Mouse (Mus musculus) lung, embryonic 16.5 days (tissue): ENCODE results near the gene 6030408B16Rik. TPM values are rescaled to one million over a fixed set of nuclear protein-coding genes. Genes with fewer than 3 reads are reported as not detected.

ENCODE experiments used
- ATAC-seq: fragments of 200-750 bp; cut with Nextera tagmentation; 2 replicates; pipeline ENCODE4 v1.8.0; 2017; ENCODE audit warnings: low read depth, mild to moderate bottlenecking, moderate library complexity
- H3K27ac ChIP-seq: fragments of 300-500 bp; sonication (generic); 2 replicates; pipeline ENCODE4 v1.5.1; 2014; ENCODE audit warnings: mild to moderate bottlenecking, control low read depth, low read length
- H3K27me3 ChIP-seq: fragments of 300-500 bp; sonication (generic); 2 replicates; pipeline ENCODE4 v1.6.1; 2014; ENCODE audit warnings: low read depth, low read length, mixed read lengths; ENCODE audit not compliant: control insufficient read depth, insufficient read depth
- H3K36me3 ChIP-seq: fragments of 300-500 bp; sonication (generic); 2 replicates; pipeline ENCODE4 v1.6.1; 2014; ENCODE audit warnings: low read length; ENCODE audit not compliant: control insufficient read depth, insufficient read depth
- H3K4me1 ChIP-seq: fragments of 300-500 bp; sonication (generic); replicated peaks from 2 replicates; pipeline ENCODE4 v1.6.1; 2014; ENCODE audit warnings: low read length, mixed read lengths; ENCODE audit not compliant: control insufficient read depth, insufficient read depth
- H3K4me2 ChIP-seq: fragments of 300-500 bp; sonication (generic); 2 replicates; pipeline ENCODE4 v1.6.1; 2014; ENCODE audit warnings: low read depth, low read length, control low read depth
- H3K4me3 ChIP-seq: fragments of 300-500 bp; sonication (generic); 2 replicates; pipeline ENCODE4 v1.5.1; 2014; ENCODE audit warnings: mild to moderate bottlenecking, low read length, control low read depth
- H3K9ac ChIP-seq: fragments of 300-500 bp; sonication (generic); 2 replicates; pipeline ENCODE4 v1.6.1; 2014; ENCODE audit warnings: low read length, control low read depth
- H3K9me3 ChIP-seq: fragments of 300-500 bp; sonication (generic); 2 replicates; pipeline ENCODE4 v1.6.1; 2016; ENCODE audit warnings: low read length; ENCODE audit not compliant: control insufficient read depth
- WGBS: fragments of 180-500 bp; shearing (Covaris S2); extraction: QIAGEN DNeasy Blood & Tissue Kit; methylation state at CpG from one replicate; pipeline ENCODE4 v1.1.7; 2014; 5-methylcytosine and 5-hydroxymethylcytosine counted together
- polyA plus RNA-seq: library from polyadenylated mRNA; unstranded; fragments of >200 nt; fragmentation: Nextera tagmentation; extraction: Ambion mirVana; gene quantifications from 2 replicates; pipeline ENCODE4 v1.2.1, GENCODE M21; 2015

Gene 6030408B16Rik
- polyA plus RNA-seq, 1 experiment from 2014 or later, result 57.2 TPM

DNA sequence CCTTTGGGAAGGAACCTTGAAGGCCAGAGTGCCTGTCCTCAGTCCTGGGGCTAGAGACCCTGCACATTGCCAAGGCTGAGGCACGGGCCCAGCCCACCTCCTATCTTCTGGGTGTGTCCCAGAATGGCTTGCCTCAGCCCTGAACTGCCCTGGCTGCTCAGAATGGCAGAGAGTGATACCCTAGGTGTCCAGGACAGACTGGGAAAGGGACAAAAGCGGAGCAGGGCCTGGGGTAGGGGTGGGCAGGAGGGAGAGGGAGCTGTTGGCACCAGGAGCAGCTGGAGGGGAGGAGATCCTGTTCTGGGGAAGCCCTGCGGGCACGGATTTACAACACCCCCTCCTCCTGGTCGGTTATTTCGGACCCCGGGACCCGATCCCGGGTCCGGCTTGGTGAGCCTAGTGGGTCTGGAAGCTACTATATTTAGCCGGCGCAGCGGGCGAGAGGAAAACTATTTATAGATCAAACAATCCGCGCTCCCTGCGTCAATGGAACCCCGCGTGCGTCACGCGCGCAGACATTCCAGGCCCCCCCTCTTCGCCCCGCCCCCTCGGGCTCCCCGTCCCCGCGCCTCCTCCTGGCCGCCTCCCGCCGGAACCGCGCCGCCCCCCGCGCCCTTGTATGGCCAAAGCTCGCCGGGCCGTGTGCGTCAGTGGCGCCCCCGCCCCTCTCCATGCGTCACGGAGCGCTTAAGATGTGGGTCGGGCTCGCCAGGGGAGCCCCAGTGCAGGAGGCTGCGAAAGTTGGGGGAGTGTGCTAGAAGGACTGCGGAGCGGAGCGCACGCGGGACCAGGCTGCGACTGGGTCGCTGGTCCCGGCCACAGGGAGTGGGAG is 26.7 kb upstream of the 6030408B16Rik start:
- Histone ChIP-seq H3K36me3 (peaks cover 9% of the 10 kb centered on the region), H3K4me1 (peaks cover 28% of the 10 kb centered on the region), H3K9me3 (no peaks in the 10 kb centered on the region), H3K27me3 (no peaks in the 10 kb centered on the region), H3K9ac (peak overlapping the region; percentile 74), H3K4me3 (peak overlapping the region; percentile 65), H3K27ac (peak overlapping the region; percentile 89), H3K4me2 (peak overlapping the region; percentile 93)
- peak; percentile 93 for ATAC-seq
- WGBS, result under 1% methylated on average over 57 of the region's 57 CpGs

DNA sequence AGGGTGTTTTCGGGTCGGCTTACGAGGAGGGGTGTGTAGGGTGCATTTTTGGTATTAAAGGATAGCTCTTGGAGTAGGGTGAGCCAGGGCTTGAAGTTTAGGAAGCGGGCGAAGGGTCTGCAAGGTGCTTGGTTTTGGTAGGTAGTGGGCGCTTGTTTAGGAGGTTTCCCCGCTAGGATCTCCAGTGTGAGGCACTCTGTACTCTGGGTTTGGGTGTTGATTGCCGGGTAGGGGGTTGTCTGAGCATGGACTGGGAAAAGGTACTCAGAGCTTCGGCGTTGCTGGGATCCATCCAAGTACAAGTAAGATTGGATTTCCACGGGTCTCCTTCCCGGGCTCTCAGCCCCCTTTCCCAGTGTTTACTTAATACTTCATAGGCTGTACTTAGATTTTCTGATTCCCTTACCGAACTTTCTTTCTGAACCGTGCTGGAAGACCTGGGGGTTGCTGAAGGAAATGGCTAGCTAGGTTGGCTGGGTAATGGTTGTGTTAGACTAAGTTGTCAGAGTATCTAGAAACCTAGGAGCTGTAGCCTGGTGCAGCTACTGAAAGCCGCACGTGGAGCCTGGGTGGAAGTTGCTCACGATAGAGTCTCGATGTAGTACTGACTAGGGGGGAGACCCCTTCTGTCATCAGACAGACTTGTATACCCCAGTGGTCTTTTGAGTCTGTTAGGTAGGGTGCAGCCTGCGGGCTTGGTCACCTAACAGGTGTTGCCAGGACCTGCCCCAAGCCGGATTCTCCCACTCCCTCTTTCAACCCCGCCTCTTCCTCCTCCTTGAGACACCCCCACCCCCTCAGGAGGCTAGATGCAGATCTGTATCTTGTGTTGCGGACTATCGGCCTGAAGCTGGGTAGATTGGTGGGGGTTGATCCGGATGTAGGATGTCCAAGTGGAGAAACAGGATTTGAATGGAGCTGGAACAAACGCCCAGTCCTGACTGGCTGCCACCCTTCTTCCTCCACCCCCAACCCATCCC is 25.7 kb upstream of the 6030408B16Rik start:
- Histone ChIP-seq H3K4me2 (peak overlapping the region; percentile 93), H3K9me3 (no peaks in the 10 kb centered on the region), H3K36me3 (peaks cover 13% of the 10 kb centered on the region), H3K27ac (peak overlapping the region; percentile 89), H3K9ac (peak overlapping the region; percentile 74), H3K4me3 (peak overlapping the region; percentile 65), H3K4me1 (peaks cover 20% of the 10 kb centered on the region), H3K27me3 (no peaks in the 10 kb centered on the region)
- ATAC-seq, result peak; percentile 27
- WGBS, result under 1% methylated on average over 25 of the region's 25 CpGs

DNA sequence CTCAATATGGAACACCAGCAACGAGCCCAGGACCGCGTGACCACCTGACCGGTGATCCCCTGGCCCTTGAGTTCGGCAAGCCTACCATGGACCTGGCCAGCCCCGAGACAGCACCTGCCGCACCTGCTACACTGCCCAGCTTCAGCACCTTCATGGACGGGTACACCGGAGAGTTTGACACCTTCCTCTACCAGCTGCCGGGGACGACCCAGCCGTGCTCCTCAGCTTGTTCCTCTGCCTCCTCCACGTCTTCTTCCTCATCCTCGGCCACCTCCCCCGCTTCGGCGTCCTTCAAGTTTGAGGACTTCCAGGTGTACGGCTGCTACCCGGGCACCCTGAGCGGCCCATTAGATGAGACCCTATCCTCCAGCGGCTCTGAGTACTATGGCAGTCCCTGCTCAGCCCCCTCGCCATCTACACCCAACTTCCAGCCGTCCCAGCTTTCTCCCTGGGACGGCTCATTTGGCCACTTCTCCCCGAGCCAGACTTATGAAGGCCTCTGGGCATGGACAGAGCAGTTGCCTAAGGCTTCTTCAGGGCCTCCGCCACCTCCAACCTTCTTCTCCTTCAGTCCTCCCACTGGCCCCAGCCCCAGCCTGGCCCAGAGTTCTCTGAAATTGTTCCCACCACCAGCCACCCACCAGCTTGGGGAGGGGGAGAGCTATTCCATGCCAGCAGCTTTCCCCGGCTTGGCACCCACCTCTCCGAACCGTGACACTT is 22.8 kb upstream of the 6030408B16Rik start:
- no peak for ATAC-seq
- H3K9ac ChIP-seq, result no peak overlapping the region
- H3K4me2 ChIP-seq, result no peak overlapping the region
- peaks cover 25% of the 10 kb centered on the region for H3K4me1 ChIP-seq
- 88% methylated on average over 29 of the region's 29 CpGs for whole genome bisulfite sequencing
- H3K27ac ChIP-seq, result no peak overlapping the region
- H3K4me3 ChIP-seq, result no peak overlapping the region
- no peaks in the 10 kb centered on the region for H3K27me3 ChIP-seq
- peaks cover 27% of the 10 kb centered on the region for H3K36me3 ChIP-seq
- no peaks in the 10 kb centered on the region for H3K9me3 ChIP-seq

DNA sequence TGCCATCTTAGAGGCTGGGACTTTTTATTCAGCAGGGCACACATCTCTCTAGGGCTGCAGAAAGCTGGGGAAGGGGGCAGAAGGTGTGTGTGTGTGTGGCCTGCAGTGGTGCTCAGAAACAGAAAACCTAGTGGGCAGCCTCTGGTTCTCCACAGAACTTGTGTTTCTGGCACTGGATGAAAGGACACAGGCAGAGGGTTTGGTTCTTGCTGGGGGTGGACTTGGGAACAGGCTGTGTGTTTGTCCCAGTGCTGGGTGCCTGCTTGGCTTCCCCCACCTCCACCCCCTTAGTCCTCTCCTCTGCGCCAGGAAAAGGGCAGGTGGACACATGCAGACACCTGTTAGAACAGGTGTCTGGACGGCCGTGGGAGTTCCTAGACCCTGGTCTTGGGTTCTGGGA is 21.9 kb upstream of the 6030408B16Rik start:
- H3K27ac ChIP-seq, result no peak overlapping the region
- H3K27me3 ChIP-seq, result no peaks in the 10 kb centered on the region
- no peaks in the 10 kb centered on the region for H3K9me3 ChIP-seq
- 69% methylated on average over 3 of the region's 3 CpGs for WGBS
- peaks cover 27% of the 10 kb centered on the region for H3K36me3 ChIP-seq
- H3K4me2 ChIP-seq, result no peak overlapping the region
- H3K9ac ChIP-seq, result no peak overlapping the region
- H3K4me1 ChIP-seq, result peaks cover 19% of the 10 kb centered on the region
- H3K4me3 ChIP-seq, result no peak overlapping the region
- no peak for ATAC-seq

DNA sequence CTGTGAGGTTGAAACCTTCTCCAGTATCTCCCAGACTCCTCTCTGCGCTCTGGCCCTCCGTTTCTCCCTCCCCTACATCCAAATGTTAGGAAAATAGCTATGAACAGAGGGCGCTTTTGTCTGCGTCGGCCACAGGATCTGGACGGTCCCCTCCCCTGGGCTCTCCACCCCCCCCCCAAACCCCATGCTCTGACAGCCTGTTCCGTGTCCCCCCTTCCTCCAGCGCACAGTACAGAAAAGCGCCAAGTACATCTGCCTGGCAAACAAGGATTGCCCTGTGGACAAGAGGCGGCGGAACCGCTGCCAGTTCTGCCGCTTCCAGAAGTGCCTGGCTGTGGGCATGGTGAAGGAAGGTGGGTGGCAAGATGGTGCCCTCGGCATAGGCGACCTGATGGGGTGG is 21.5 kb upstream of the 6030408B16Rik start:
- Histone ChIP-seq H3K27me3 (no peaks in the 10 kb centered on the region), H3K9ac (no peak overlapping the region), H3K9me3 (no peaks in the 10 kb centered on the region), H3K27ac (no peak overlapping the region), H3K36me3 (peaks cover 27% of the 10 kb centered on the region), H3K4me1 (peaks cover 17% of the 10 kb centered on the region), H3K4me2 (no peak overlapping the region), H3K4me3 (no peak overlapping the region)
- WGBS, result 79% methylated on average over 15 of the region's 15 CpGs
- ATAC-seq, result no peak

DNA sequence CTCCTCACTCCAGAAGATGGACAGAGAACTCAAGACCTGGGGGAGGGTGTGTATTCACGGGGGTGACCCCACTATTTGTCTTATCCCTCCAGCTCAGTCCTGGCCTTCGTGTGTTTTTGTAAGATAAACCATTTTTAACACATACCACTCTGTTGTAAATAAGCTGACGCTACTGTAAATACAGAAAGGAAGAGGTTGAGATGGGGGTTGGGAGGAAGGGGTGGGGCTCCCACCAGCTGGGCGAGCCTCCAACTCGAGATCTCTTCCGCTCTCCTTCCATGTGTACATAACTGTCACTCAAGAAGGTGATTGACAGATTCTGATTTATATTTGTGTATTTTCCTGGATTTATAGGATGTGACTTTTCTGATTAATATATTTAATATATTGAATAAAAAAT is 18.6 kb upstream of the 6030408B16Rik start:
- H3K9ac ChIP-seq, result no peak overlapping the region
- H3K9me3 ChIP-seq, result no peaks in the 10 kb centered on the region
- 21% methylated on average over 6 of the region's 6 CpGs for WGBS
- no peak overlapping the region for H3K4me3 ChIP-seq
- H3K4me2 ChIP-seq, result no peak overlapping the region
- ATAC-seq, result peak; percentile 7; the same call in 1 of the 2 replicates
- no peak overlapping the region; the same call in 1 of the 2 replicates for H3K27ac ChIP-seq
- H3K36me3 ChIP-seq, result peaks cover 27% of the 10 kb centered on the region
- H3K27me3 ChIP-seq, result no peaks in the 10 kb centered on the region
- H3K4me1 ChIP-seq, result peaks cover 8% of the 10 kb centered on the region

DNA sequence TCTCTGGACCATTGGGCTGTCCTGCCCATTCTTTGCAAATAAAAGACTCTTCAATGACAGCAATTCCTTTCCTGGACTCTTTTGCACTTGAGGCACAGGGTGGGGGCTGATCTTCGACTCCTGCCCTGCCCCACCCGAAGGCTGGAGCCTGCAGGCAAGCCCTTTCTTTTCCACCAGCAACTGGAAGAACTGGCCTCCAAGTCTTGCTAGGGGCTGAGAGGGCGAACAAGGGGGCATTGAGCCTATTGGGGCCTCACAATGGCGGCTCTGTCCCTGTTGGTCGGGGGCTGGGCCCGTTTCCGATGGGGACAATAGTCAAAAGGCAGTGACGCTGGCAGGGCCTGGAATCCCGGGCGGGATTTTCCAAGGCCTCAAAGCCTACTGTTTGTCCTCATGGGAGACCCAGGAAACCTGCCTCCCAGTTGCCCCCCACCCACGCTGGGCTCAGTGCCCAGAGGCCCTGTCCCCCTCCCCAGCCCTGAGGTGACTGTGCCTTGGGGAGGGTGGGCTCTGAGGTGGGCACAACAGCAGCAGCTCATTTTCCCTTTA is 15.6 kb upstream of the 6030408B16Rik start:
- ATAC-seq, result no peak
- 46% methylated on average over 11 of the region's 11 CpGs for WGBS
- no peaks in the 10 kb centered on the region for H3K27me3 ChIP-seq
- peak overlapping the region; percentile 1; the same call in 1 of the 2 replicates for H3K9ac ChIP-seq
- no peaks in the 10 kb centered on the region for H3K9me3 ChIP-seq
- H3K4me2 ChIP-seq, result no peak overlapping the region
- H3K36me3 ChIP-seq, result peaks cover 12% of the 10 kb centered on the region
- peaks cover 8% of the 10 kb centered on the region for H3K4me1 ChIP-seq
- no peak overlapping the region for H3K4me3 ChIP-seq
- H3K27ac ChIP-seq, result no peak overlapping the region

DNA sequence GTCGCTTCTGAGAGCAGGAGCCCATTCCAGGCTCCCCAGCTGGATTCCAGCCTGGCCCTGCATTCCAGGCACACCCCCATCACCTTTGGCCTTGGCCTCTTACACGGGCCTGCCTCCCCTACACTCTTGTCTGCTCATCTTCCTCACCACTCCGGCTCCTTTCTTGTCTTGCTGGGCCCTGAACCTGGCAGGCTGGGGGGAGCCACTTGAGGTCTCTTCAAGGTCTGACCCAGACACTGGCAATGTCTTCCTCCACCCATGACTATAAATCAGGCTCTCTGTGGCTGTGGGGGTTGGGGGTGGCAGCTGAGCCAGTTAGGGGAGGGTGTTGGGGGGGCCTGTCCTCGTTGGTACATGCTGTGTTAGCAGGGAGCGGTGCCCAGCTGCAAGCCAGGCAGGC is 14.4 kb upstream of the 6030408B16Rik start:
- WGBS, result 32% methylated on average over 5 of the region's 5 CpGs
- H3K27ac ChIP-seq, result no peak overlapping the region
- H3K9ac ChIP-seq, result no peak overlapping the region
- peaks cover 3% of the 10 kb centered on the region; the same call in 1 of the 2 replicates for H3K36me3 ChIP-seq
- no peaks in the 10 kb centered on the region for H3K27me3 ChIP-seq
- peaks cover 12% of the 10 kb centered on the region for H3K4me1 ChIP-seq
- H3K9me3 ChIP-seq, result no peaks in the 10 kb centered on the region
- ATAC-seq, result no peak
- no peak overlapping the region for H3K4me3 ChIP-seq
- no peak overlapping the region for H3K4me2 ChIP-seq
